Mouse (Mus musculus) small intestine, adult 2 months (tissue): ENCODE measurements at regions not wholly inside any gene's neighbourhood (a gene's known extent, or its start where the extent isn't known, plus 50 kb on each side); places are given as distances from the start of the nearest gene placed in this dataset.

ENCODE experiments used
- CTCF ChIP-seq: fragments of 200-500 bp; IDR thresholded peaks from 2 replicates; pipeline ENCODE4 v1.5.1; 2012; ENCODE audit warnings: low read depth, mild to moderate bottlenecking, control low read depth, inconsistent platforms, low read length, moderate library complexity, mixed read lengths; ENCODE audit not compliant: insufficient replicate concordance, insufficient read length; ENCODE audit errors: extremely low read depth
- POLR2A ChIP-seq: fragments of 200-500 bp; IDR thresholded peaks from 2 replicates; pipeline ENCODE4 v1.6.1; 2012; ENCODE audit warnings: low read depth, mild to moderate bottlenecking, control low read depth, inconsistent platforms, low read length, moderate library complexity

- no peak for TF ChIP-seq CTCF
- no peak for TF ChIP-seq POLR2A
Observed at GRCm38 (mm10) chr11:19679669-19680068, 244.5 kb upstream of the Spred2 start.
